Mouse (Mus musculus) heart, embryonic 14.5 days (tissue): ENCODE data around the gene Pex14. TPM values are rescaled to one million over a fixed set of nuclear protein-coding genes. Genes with fewer than 3 reads are reported as not detected.

Experiments
- ATAC-seq: fragments of 200-750 bp; cut with Nextera tagmentation; 2 replicates; pipeline ENCODE4 v1.8.0; 2017; ENCODE audit warnings: low read depth, moderate TSS enrichment; ENCODE audit not compliant: insufficient number of reproducible peaks, insufficient read depth, low FRiP score
- H3K27ac ChIP-seq, 2 experiments: fragments of 200-500 bp in 1 of 2; fragments of 300-500 bp in 1 of 2; sonication (generic) in 1 of 2; replicated peaks in 1 of 2; 2 replicates each; pipeline ENCODE4 v1.5.1; 2012 to 2014; ENCODE audit warnings: low read depth in 2 of 2, low read length in 2 of 2, control low read depth in 1 of 2, mild to moderate bottlenecking in 1 of 2, mixed read lengths in 1 of 2; ENCODE audit not compliant: control insufficient read depth in 1 of 2, insufficient read depth in 1 of 2
- H3K27me3 ChIP-seq: fragments of 300-500 bp; sonication (generic); 2 replicates; pipeline ENCODE4 v1.6.1; 2014; ENCODE audit warnings: mild to moderate bottlenecking, low read length, control low read depth; ENCODE audit not compliant: control insufficient read depth, insufficient read depth
- H3K36me3 ChIP-seq: fragments of 300-500 bp; sonication (generic); 2 replicates; pipeline ENCODE4 v1.6.1; 2014; ENCODE audit warnings: mild to moderate bottlenecking, control low read depth, low read length, mixed read lengths; ENCODE audit not compliant: control insufficient read depth, insufficient read depth
- H3K4me1 ChIP-seq, 2 experiments: fragments of 200-500 bp in 1 of 2; fragments of 300-500 bp in 1 of 2; sonication (generic) in 1 of 2; 2 replicates each; pipeline ENCODE4 v1.6.1; 2012 to 2014; ENCODE audit warnings: low read length in 2 of 2, control low read depth in 1 of 2, mixed read lengths in 1 of 2; ENCODE audit not compliant: control insufficient read depth in 2 of 2, insufficient read depth in 2 of 2
- H3K4me2 ChIP-seq: fragments of 300-500 bp; sonication (generic); 2 replicates; pipeline ENCODE4 v1.6.1; 2014; ENCODE audit warnings: mild to moderate bottlenecking, low read length
- H3K4me3 ChIP-seq, 2 experiments: fragments of 200-500 bp in 1 of 2; fragments of 300-500 bp in 1 of 2; sonication (generic) in 1 of 2; 2 replicates each; pipeline ENCODE4 v1.5.1; 2012 to 2014; ENCODE audit warnings: low read length in 2 of 2, mild to moderate bottlenecking in 2 of 2, control low read depth in 1 of 2, low read depth in 1 of 2, moderate library complexity in 1 of 2; ENCODE audit not compliant: control insufficient read depth in 1 of 2, insufficient read depth in 1 of 2
- H3K9ac ChIP-seq: fragments of 300-500 bp; sonication (generic); 2 replicates; pipeline ENCODE4 v1.6.1; 2014; ENCODE audit warnings: mild to moderate bottlenecking, low read length
- H3K9me3 ChIP-seq: fragments of 300-500 bp; sonication (generic); 2 replicates; pipeline ENCODE4 v1.6.1; 2016; ENCODE audit warnings: low read length, control low read depth; ENCODE audit not compliant: control insufficient read depth
- WGBS: fragments of 180-500 bp; shearing (Covaris S2); extraction: QIAGEN DNeasy Blood & Tissue Kit; methylation state at CpG from one replicate; pipeline ENCODE4 v1.1.7; 2014; 5-methylcytosine and 5-hydroxymethylcytosine counted together
- polyA plus RNA-seq: library from polyadenylated mRNA; unstranded; fragments of >200 nt; fragmentation: Nextera tagmentation; extraction: Ambion mirVana; gene quantifications from 2 replicates; pipeline ENCODE4 v1.2.1, GENCODE M21; 2014

The Pex14 gene
- polyA plus RNA-seq, 1 experiment from 2014 or later = 31.2 TPM

DNA sequence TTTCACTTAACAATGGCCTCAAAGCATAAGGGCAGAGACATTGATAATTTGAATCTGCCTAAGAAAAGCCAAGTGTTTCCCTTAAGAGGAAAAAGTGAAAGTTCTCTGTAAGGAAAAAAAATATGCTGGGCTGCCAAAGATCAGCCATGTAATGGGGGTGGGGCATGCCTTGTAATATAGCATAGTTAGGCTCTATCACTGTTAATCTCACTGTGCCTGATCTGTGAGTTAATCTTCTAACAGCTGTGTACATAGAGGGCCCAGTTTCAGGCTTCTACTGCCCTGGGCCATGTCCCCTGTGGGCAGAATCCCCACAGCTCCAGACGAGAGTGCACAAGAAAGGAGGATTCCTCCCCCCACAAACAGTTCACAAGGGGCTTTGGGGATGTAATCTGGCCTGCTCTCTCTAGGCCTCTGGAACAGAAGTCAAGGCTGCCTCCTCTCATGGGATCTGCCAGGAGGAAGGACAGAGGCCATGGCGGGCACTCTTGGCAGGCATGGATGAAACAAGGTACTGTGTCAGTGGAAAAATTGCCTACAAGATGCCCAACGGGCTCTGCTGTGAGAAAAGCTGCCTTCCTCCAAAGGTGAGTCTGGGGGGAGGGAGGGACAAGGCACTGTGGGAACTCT is 127.9 kb downstream of the Pex14 start:
- ATAC-seq = no peak

GRCm38 (mm10) chr4:148970742-148971141 is 128.9 kb downstream of the Pex14 start:
- H3K9me3 ChIP-seq = no peaks in the 10 kb centered on the region
- no peak overlapping the region for H3K4me3 ChIP-seq
- H3K4me2 ChIP-seq = no peak overlapping the region
- no peaks in the 10 kb centered on the region for H3K27me3 ChIP-seq
- 79% methylated on average over 4 of the region's 4 CpGs for WGBS
- peaks cover 14% of the 10 kb centered on the region; the same call in 1 of the 2 replicates for H3K36me3 ChIP-seq
- no peak overlapping the region for H3K9ac ChIP-seq
- H3K27ac ChIP-seq = no peak overlapping the region
- ATAC-seq = no peak
- H3K4me1 ChIP-seq = peaks cover 39 to 62% of the 10 kb centered on the region in 2 experiments

More for the DNA sequence above, 127.9 kb downstream of the Pex14 start:
- H3K9me3 ChIP-seq = no peaks in the 10 kb centered on the region
- H3K4me2 ChIP-seq = no peak overlapping the region
- 63% methylated on average over 3 of the region's 3 CpGs for WGBS
- H3K36me3 ChIP-seq = peaks cover 5% of the 10 kb centered on the region; the same call in 1 of the 2 replicates
- peaks cover 39 to 55% of the 10 kb centered on the region in 2 experiments for H3K4me1 ChIP-seq
- no peak overlapping the region for H3K27ac ChIP-seq
- H3K27me3 ChIP-seq = no peaks in the 10 kb centered on the region
- no peak overlapping the region for H3K4me3 ChIP-seq
- no peak overlapping the region for H3K9ac ChIP-seq

- Histone ChIP-seq H3K36me3 (peaks cover 23% of the 10 kb centered on the region), H3K9me3 (no peaks in the 10 kb centered on the region), H3K4me1 (peaks cover 33 to 56% of the 10 kb centered on the region in 2 experiments), H3K9ac (peak overlapping the region; percentile 31; the same call in 1 of the 2 replicates), H3K27ac (peak overlapping the region; percentile 60 to 70), H3K4me2 (no peak overlapping the region), H3K27me3 (no peaks in the 10 kb centered on the region), H3K4me3 (no peak overlapping the region)
- ATAC-seq = no peak
- WGBS = 38% methylated on average over 5 of the region's 5 CpGs
These were observed 130.1 kb downstream of the Pex14 start for GRCm38 (mm10) chr4:148969610-148970009.

DNA sequence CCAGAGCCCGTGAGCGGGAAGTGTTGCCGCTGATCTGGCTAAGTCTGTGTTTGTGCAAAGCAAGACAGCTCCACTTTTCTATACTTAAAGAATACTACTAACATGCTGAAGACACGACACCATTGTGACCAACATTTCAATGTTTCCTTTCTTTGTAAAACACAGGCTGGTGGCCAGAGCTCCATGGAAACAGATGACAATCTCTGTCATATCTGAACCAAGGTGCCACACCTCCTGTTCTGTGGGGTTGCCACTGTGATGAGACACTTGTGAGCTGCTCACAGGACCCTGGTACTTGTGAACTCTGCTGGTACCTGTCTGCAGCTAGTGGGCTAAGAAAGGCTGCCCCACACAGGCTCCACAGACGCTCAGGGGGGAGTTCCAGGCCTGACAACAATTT is 130.8 kb downstream of the Pex14 start:
- peak overlapping the region; percentile 31; the same call in 1 of the 2 replicates for H3K9ac ChIP-seq
- H3K36me3 ChIP-seq = peaks cover 29% of the 10 kb centered on the region
- 66% methylated on average over 5 of the region's 5 CpGs for WGBS
- ATAC-seq = no peak
- H3K4me3 ChIP-seq = no peak overlapping the region
- peaks cover 31 to 51% of the 10 kb centered on the region in 2 experiments for H3K4me1 ChIP-seq
- no peaks in the 10 kb centered on the region for H3K27me3 ChIP-seq
- H3K9me3 ChIP-seq = no peaks in the 10 kb centered on the region
- H3K4me2 ChIP-seq = no peak overlapping the region
- H3K27ac ChIP-seq = peak overlapping the region in 1 of 2 experiments; percentile 70; a peak in 2 of 4 replicates

DNA sequence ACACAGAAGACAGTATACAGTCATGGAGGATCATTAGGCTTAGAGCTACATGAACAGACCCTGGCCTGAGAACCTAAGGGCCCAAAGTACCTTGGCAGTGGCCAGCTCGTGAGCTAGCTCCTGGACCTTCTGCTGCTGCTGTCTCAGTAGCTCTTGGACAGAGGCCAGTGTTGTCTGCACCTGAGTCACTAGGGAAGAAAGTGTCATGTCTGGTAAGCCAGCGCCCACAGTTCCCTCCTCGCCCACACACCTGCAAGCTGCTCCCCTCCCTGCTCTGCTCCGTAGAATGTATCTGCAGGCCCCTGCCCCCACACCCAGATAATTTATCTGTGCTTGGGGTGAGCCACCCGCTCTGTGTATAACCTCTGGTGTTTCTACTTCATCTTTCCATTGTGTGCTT is 133.5 kb downstream of the Pex14 start:
- no peak overlapping the region for H3K9ac ChIP-seq
- H3K4me3 ChIP-seq = no peak overlapping the region
- H3K27ac ChIP-seq = no peak overlapping the region
- peaks cover 36% of the 10 kb centered on the region for H3K36me3 ChIP-seq
- H3K4me2 ChIP-seq = no peak overlapping the region
- 57% methylated on average over 5 of the region's 5 CpGs for WGBS
- peaks cover 24 to 51% of the 10 kb centered on the region in 2 experiments for H3K4me1 ChIP-seq
- no peak for ATAC-seq
- no peaks in the 10 kb centered on the region for H3K27me3 ChIP-seq
- no peaks in the 10 kb centered on the region for H3K9me3 ChIP-seq

GRCm38 (mm10) chr4:148964541-148965310 is 134.9 kb downstream of the Pex14 start:
- Histone ChIP-seq H3K27ac (no peak overlapping the region), H3K9me3 (no peaks in the 10 kb centered on the region), H3K27me3 (no peaks in the 10 kb centered on the region), H3K4me3 (no peak overlapping the region), H3K36me3 (peaks cover 41% of the 10 kb centered on the region), H3K4me1 (peaks cover 17 to 49% of the 10 kb centered on the region in 2 experiments), H3K4me2 (no peak overlapping the region), H3K9ac (no peak overlapping the region)
- no peak for ATAC-seq
- 81% methylated on average over 10 of the region's 10 CpGs for WGBS

- Histone ChIP-seq H3K36me3 (peaks cover 36% of the 10 kb centered on the region), H3K4me3 (no peak overlapping the region), H3K27me3 (no peaks in the 10 kb centered on the region), H3K4me1 (peaks cover 13 to 36% of the 10 kb centered on the region in 2 experiments), H3K9ac (peak overlapping the region; percentile 30; the same call in 1 of the 2 replicates), H3K27ac (no peak overlapping the region; a peak in 1 of 4 replicates), H3K9me3 (no peaks in the 10 kb centered on the region), H3K4me2 (no peak overlapping the region)
- ATAC-seq = no peak
- WGBS = 81% methylated on average over 1 of the region's 1 CpGs
These were observed 137.6 kb downstream of the Pex14 start for GRCm38 (mm10) chr4:148962096-148962495.
